9 mouse cellular contexts compared by ENCODE assay signal in genomic region chr5:104002549-104003255, GRCm38 (mm10). TPM values are rescaled to one million over a fixed set of nuclear protein-coding genes. Genes with fewer than 3 reads are reported as not detected.
A peak's percentile ranks its signal among the peaks of the same experiment; 100 is the strongest.
DNase-seq lines count a peak whose midpoint lies in the region; ATAC-seq and TF ChIP-seq lines count a peak whose summit lies in the region.
"Had no signal": no experiment of that assay in that cellular context is flagged by ENCODE, and none has a peak within 500 bp of the region (broad histone marks: within the 10 kb centered on the region; RNA-seq: fewer than 3 reads in every experiment).

No protein-coding gene starts in this region.

- no peaks in the 10 kb centered on the region for H3K27me3 ChIP-seq in embryonic facial prominence, embryonic 11.5 days (ENCODE audit: control insufficient read depth, insufficient read depth, low read length)
- no peaks in the 10 kb centered on the region for H3K27me3 ChIP-seq in hindbrain, embryonic 16.5 days (replicated peaks; ENCODE audit: control insufficient read depth, insufficient read depth, low read length)
- no peaks in the 10 kb centered on the region for H3K27me3 ChIP-seq in midbrain, embryonic 16.5 days (ENCODE audit: control insufficient read depth, insufficient read depth, low read depth, low read length)
- no peaks in the 10 kb centered on the region for H3K27me3 ChIP-seq in thymus, adult 2 months (ENCODE audit: control insufficient read depth, insufficient read depth, low read length)

- H3K9me3 ChIP-seq in embryonic facial prominence, embryonic 11.5 days (replicated peaks; ENCODE audit: control insufficient read depth, low read length): no peaks in the 10 kb centered on the region
- H3K9me3 ChIP-seq in hindbrain, embryonic 16.5 days (ENCODE audit: control insufficient read depth, low read length): no peaks in the 10 kb centered on the region
- H3K9me3 ChIP-seq in midbrain, embryonic 16.5 days (replicated peaks; ENCODE audit: control insufficient read depth, low read length, poor library complexity, severe bottlenecking): no peaks in the 10 kb centered on the region

- WGBS in embryonic facial prominence, embryonic 11.5 days: 16% methylated on average over 18 of the region's 18 CpGs
- WGBS in hindbrain, embryonic 16.5 days: 23% methylated on average over 18 of the region's 18 CpGs
- 15% methylated on average over 18 of the region's 18 CpGs for WGBS in midbrain, embryonic 16.5 days
- WGBS in thymus, adult 2 months: 93% methylated on average over 18 of the region's 18 CpGs

- H3K27ac ChIP-seq in embryonic facial prominence, embryonic 11.5 days (replicated peaks; ENCODE audit: low read depth, low read length): no peak overlapping the region
- H3K27ac ChIP-seq in hindbrain, embryonic 16.5 days (ENCODE audit: low read depth, low read length): no peak overlapping the region
- no peak overlapping the region for H3K27ac ChIP-seq in midbrain, embryonic 16.5 days (ENCODE audit: low read length)
- no peak overlapping the region for H3K27ac ChIP-seq in thymus, adult 2 months (ENCODE audit: control insufficient read depth, insufficient read depth, low read length)

- no peak overlapping the region for H3K4me3 ChIP-seq in embryonic facial prominence, embryonic 11.5 days (ENCODE audit: low read depth, low read length)
- H3K4me3 ChIP-seq in hindbrain, embryonic 16.5 days (ENCODE audit: low read length): peak overlapping the region; percentile 24; the same call in 1 of the 2 replicates
- H3K4me3 ChIP-seq in midbrain, embryonic 16.5 days (ENCODE audit: low read depth, low read length): peak overlapping the region; percentile 24
- no peak overlapping the region for H3K4me3 ChIP-seq in thymus, adult 2 months (ENCODE audit: control insufficient read depth, insufficient read depth, low read length)

- peak overlapping the region; percentile 27 for H3K4me2 ChIP-seq in embryonic facial prominence, embryonic 11.5 days (ENCODE audit: low read depth, low read length)
- H3K4me2 ChIP-seq in hindbrain, embryonic 16.5 days (ENCODE audit: low read length): peak overlapping the region; percentile 38
- peak overlapping the region; percentile 52 for H3K4me2 ChIP-seq in midbrain, embryonic 16.5 days (ENCODE audit: low read length)

- 0 out of 2 replicates have a peak, but pooled peaks have one; percentile 54 for ATAC-seq in embryonic facial prominence, embryonic 11.5 days (replicated peaks; ENCODE audit: insufficient number of reproducible peaks, low FRiP score, low TSS enrichment, low read depth)
- no peak for ATAC-seq in hindbrain, embryonic 16.5 days
- peak; percentile 42; the same call in 1 of the 2 replicates for ATAC-seq in midbrain, embryonic 16.5 days
- no peak for ATAC-seq in frontal cortex, adult (ENCODE audit: low TSS enrichment)

- 0 out of 2 replicates have a peak overlapping the region, but pooled peaks have one; percentile 4 for H3K9ac ChIP-seq in embryonic facial prominence, embryonic 11.5 days (replicated peaks; ENCODE audit: low read length)
- H3K9ac ChIP-seq in hindbrain, embryonic 16.5 days (ENCODE audit: low read depth, low read length): peak overlapping the region; percentile 14; the same call in 1 of the 2 replicates
- peak overlapping the region; percentile 54 for H3K9ac ChIP-seq in midbrain, embryonic 16.5 days (ENCODE audit: low read depth, low read length)

- no peak for TF ChIP-seq POLR2A in thymus, adult 2 months (IDR thresholded peaks at IDR 0.05; ENCODE audit: control insufficient read depth, extremely low read depth, insufficient read depth, low read length, poor library complexity)

- H3K4me1 ChIP-seq in embryonic facial prominence, embryonic 11.5 days (ENCODE audit: control insufficient read depth, insufficient read depth, low read length): no peaks in the 10 kb centered on the region
- no peaks in the 10 kb centered on the region for H3K4me1 ChIP-seq in hindbrain, embryonic 16.5 days (ENCODE audit: control insufficient read depth, insufficient read depth, low read depth, low read length)
- H3K4me1 ChIP-seq in midbrain, embryonic 16.5 days (ENCODE audit: control insufficient read depth, insufficient read depth, low read length): peaks cover 11% of the 10 kb centered on the region
- peaks cover 8% of the 10 kb centered on the region for H3K4me1 ChIP-seq in thymus, adult 2 months (replicated peaks; ENCODE audit: control insufficient read depth, insufficient read depth, low read length)

- H3K36me3 ChIP-seq in embryonic facial prominence, embryonic 11.5 days (replicated peaks; ENCODE audit: control insufficient read depth, insufficient read depth, low read depth, low read length): no peaks in the 10 kb centered on the region
- H3K36me3 ChIP-seq in hindbrain, embryonic 16.5 days (ENCODE audit: control insufficient read depth, insufficient read depth, low read length): no peaks in the 10 kb centered on the region
- no peaks in the 10 kb centered on the region for H3K36me3 ChIP-seq in midbrain, embryonic 16.5 days (ENCODE audit: control insufficient read depth, insufficient read depth, low read length)
- H3K36me3 ChIP-seq in thymus, adult 2 months (ENCODE audit: control insufficient read depth, insufficient read depth, low read length): peaks cover 8% of the 10 kb centered on the region

- peak; percentile 83 for DNase-seq in R1 (ENCODE audit: low read depth, low spot score)
- peak; percentile 28 for DNase-seq in embryonic facial prominence, embryonic 11.5 days (ENCODE audit: low spot score)
- DNase-seq in gastrocnemius, adult 18-20 months (ENCODE audit: low spot score): no peak
- DNase-seq in thymus, adult 2 months: no peak
- DNase-seq: kidney, adult 2 months; thymus, postnatal 25 days had no signal

- no peak for TF ChIP-seq CTCF in thymus, adult 2 months (IDR thresholded peaks at IDR 0.05; ENCODE audit: borderline replicate concordance, control insufficient read depth, extremely low read depth, insufficient read depth, low read length, poor library complexity)

RNA-seq across cellular contexts. Expression of gene Hsd17b11, which starts 19.0 kb away (rescaled TPM):
- 1.4 and 1.8 TPM in 2 replicates for polyA plus RNA-seq in embryonic facial prominence, embryonic 11.5 days (2014; fragmentation: Nextera tagmentation; extraction: Ambion mirVana)
- polyA plus RNA-seq in hindbrain, embryonic 16.5 days (2015; fragmentation: Nextera tagmentation; extraction: Ambion mirVana): 2.9 and 3.1 TPM in 2 replicates
- polyA plus RNA-seq in midbrain, embryonic 16.5 days (2015; fragmentation: Nextera tagmentation; extraction: Ambion mirVana): 1.9 and 2.6 TPM in 2 replicates
- total RNA-seq in gastrocnemius, adult 18-20 months (2021): 1 to 10 TPM; 7.5 to 9.4 TPM
- 15.1 and 18.8 TPM in 2 replicates for polyA plus RNA-seq in thymus, adult 2 months (2012; rRNA removed)

RNA-seq across cellular contexts. Expression of gene Hsd17b13, which starts 25.5 kb away (rescaled TPM):
- not detected in 2 replicates for polyA plus RNA-seq in embryonic facial prominence, embryonic 11.5 days (2014; fragmentation: Nextera tagmentation; extraction: Ambion mirVana)
- polyA plus RNA-seq in hindbrain, embryonic 16.5 days (2015; fragmentation: Nextera tagmentation; extraction: Ambion mirVana): not detected in 2 replicates
- polyA plus RNA-seq in midbrain, embryonic 16.5 days (2015; fragmentation: Nextera tagmentation; extraction: Ambion mirVana): not detected in 2 replicates
- total RNA-seq in gastrocnemius, adult 18-20 months (2021): under 1 TPM in 1 of 2 experiments, not detected in 1; 0.47 TPM
- polyA plus RNA-seq in thymus, adult 2 months (2012; rRNA removed): 0.26 TPM in 1 of 2 replicates, not detected in the other

RNA-seq across cellular contexts. Expression of gene Nudt9, which starts 43.4 kb away (rescaled TPM):
- polyA plus RNA-seq in embryonic facial prominence, embryonic 11.5 days (2014; fragmentation: Nextera tagmentation; extraction: Ambion mirVana): 66.9 and 73.6 TPM in 2 replicates
- polyA plus RNA-seq in hindbrain, embryonic 16.5 days (2015; fragmentation: Nextera tagmentation; extraction: Ambion mirVana): 68.4 and 71.7 TPM in 2 replicates
- polyA plus RNA-seq in midbrain, embryonic 16.5 days (2015; fragmentation: Nextera tagmentation; extraction: Ambion mirVana): 59.3 and 60.6 TPM in 2 replicates
- 10 to 100 TPM; 66.3 to 68.5 TPM for total RNA-seq in gastrocnemius, adult 18-20 months (2021)
- polyA plus RNA-seq in thymus, adult 2 months (2012; rRNA removed): 43.6 and 49.0 TPM in 2 replicates

Comparison
In these comparisons a context has a peak if more than half of its experiments do, and no peak if none do; other contexts are left out.
1. DNase-seq: peak in R1 (single experiment) and embryonic facial prominence, embryonic 11.5 days (single experiment); none in gastrocnemius, adult 18-20 months (single experiment) and thymus, adult 2 months (single experiment).
2. ATAC-seq: peak in embryonic facial prominence, embryonic 11.5 days (single experiment) and midbrain, embryonic 16.5 days (single experiment); none in hindbrain, embryonic 16.5 days (single experiment) and frontal cortex, adult (single experiment).
3. H3K4me3 ChIP-seq: peak in hindbrain, embryonic 16.5 days (single experiment) and midbrain, embryonic 16.5 days (single experiment); none in embryonic facial prominence, embryonic 11.5 days (single experiment) and thymus, adult 2 months (single experiment).
4. H3K9ac ChIP-seq: peak in every context shown above with its lines; median percentile 54 in midbrain, embryonic 16.5 days; 14 in hindbrain, embryonic 16.5 days; 4 in embryonic facial prominence, embryonic 11.5 days.
5. Peak in every context shown above with its lines, with median percentiles within 50 percentile points of each other: H3K4me2 ChIP-seq.